Mouse (Mus musculus) ovary, postnatal 10 days (tissue): ENCODE measurements around the gene Acadl.

Experiments used
- DNase-seq: peaks from one replicate; pipeline ENCODE4 v3.0.0; 2022; ENCODE audit warnings: low spot score

Acadl gene

DNA sequence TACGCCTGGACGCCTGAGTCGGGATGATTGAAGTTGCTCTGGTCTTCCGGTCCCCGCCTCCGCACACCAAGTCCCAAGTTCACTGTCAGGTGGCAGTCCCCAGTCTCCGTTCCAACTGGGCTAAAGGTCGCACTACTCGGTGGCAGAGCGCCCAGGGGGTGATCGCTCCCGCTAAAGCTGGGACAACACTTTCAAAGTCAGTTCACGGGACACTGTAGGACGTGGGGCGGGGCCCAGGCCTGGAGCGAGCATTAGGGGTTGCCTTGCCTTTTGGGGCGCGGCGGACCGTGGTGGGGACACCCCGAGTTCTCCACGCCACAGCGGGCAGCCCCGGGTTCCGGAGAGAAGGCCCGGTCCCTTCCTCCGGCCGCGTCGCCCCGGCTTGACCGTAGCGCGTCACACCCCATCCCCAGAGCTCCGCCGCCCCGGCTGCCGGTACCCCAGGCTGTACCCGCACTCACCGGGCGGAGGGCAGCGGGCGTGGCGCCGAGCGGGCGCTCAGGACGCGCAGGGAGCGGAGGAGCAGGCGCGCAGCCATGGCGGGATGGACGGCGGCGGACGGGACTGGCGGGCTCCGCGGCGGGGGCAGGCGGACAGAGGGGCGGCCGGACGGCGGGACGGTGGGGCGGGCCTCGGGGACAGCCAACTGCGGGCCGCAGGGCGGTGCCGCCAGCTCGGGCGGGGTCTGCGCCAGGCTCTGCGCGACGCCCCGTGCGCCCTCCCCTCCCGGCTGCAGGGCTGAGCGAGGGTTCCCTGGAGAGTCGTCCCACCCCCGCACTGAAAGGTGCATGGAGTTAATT is at the start of gene Acadl:
Gene Acadl (minus strand): TSS at position 566 of the 800 bp plus-strand sequence.
- peak; percentile 75 for DNase-seq

- no peak for DNase-seq
Measured at GRCm38 (mm10) chr1:66912305-66912704, 49.2 kb upstream of the Acadl start.

- DNase-seq, result no peak
Measured at GRCm38 (mm10) chr1:66902566-66902965, 39.5 kb upstream of the Acadl start.

DNA sequence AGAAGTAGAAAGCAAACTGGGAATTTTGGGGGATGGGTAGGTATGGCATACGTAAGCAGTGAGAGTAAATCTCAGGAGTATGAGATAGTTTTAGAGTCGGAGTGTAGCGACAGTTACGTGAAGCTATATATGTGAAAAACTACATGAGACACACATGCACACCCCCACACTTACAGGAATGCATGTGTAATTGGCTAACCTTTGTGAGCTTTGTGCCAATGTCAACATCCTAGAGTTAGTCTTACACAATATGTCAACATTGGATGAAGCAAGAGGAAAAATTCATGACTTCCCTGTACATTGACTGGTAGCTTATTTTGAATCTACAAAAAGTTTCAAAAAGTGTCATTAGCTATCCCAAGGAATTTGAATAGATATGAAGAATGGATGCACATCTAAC is 37.9 kb upstream of the Acadl start:
- DNase-seq, result no peak

GRCm38 (mm10) chr1:66898261-66898660 is 35.2 kb upstream of the Acadl start:
- no peak for DNase-seq

DNA sequence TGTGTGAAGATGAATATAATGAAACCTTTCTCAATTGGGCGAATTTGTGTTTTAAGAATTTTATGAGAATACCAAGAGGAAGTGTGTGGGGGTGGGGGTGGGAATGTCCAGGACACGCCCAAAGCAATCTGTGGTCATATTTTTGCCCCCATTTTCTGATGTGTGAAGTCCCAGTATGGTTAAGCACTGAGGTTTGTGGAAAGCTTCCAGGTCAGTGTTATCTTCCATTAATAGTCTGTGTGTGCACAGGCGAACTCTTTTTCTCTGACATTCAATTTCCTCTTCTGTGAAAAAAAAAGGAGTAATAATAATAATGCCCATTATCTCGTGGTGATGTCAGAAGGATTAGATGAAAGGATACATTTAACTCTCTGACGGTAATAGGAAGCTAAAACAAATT is 33.5 kb upstream of the Acadl start:
- DNase-seq, result no peak

DNA sequence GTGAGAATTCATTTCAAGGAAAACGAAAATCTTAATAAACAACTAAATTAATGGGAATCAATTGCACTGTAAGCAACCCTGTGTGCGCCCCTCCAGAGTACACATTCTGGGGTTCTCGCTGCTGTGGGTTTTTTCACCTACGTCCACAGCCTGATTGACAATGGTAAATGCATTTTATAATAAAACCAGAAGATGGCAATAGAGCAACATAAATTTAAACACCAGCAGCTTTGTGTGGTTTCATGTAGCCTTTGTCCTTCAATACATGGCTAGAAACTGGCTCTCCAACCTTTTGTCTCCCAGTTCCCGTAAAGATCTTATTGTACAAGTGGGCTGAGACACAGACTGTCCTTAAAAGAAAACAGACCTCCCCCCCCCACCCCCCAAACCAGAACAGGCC is 33.0 kb upstream of the Acadl start:
- DNase-seq, result no peak

DNA sequence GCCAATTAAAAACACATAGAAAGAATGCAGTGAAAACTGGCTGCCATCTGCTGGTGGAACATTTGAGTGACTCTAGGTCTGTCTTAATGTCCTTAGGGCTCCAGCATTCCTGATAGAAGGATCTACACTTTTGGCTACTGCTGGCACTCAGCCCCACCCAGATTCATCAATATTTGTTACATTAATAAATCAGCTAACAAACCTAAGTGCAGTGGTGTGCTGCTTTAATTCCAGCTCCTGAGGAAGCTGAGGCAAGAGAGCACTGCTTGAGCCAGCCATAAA is 32.7 kb upstream of the Acadl start:
- DNase-seq, result no peak

GRCm38 (mm10) chr1:66895093-66895836 is 32.2 kb upstream of the Acadl start:
- DNase-seq, result no peak

DNA sequence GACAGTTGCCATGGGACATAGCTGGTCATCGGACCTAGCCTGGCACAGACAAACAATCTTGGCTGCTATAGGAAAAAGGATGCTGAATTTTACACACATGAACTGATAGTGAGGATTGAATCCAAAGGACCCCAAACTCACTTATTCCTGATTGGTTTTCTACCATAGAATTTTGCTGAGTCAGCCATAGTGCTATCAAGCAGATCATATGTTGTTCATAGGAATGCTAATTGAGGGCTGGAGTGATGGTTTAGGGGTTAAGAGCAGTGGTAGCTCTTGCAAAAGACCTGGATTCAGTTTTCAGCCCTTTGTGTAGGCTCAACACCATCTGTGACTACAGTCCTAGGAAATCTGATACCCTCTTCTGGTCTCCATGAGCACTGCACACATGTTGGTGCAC is 24.1 kb upstream of the Acadl start:
- DNase-seq, result no peak

GRCm38 (mm10) chr1:66880217-66880616 is 17.1 kb upstream of the Acadl start:
- DNase-seq, result no peak

DNA sequence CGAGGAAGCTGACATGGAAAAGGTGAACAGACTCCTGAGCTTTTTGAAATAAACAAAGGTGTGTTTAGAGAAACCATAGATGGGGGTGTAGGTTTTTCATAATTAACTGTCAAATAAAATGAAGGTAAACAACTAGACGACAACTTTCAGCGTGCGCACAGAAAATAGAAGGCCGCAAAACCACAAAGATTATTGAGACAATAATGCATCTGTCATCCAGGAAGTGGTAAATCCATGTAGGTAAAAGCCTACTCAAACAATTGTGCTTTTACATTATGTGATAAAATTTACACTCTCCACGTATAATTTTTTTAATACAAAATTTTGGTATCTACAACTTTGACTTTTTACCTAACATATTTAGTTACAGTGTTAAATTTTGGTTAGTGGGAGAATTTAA is 11.7 kb upstream of the Acadl start:
- no peak for DNase-seq

- no peak for DNase-seq
Measured at GRCm38 (mm10) chr1:66871591-66871990, 8.5 kb upstream of the Acadl start.

DNA sequence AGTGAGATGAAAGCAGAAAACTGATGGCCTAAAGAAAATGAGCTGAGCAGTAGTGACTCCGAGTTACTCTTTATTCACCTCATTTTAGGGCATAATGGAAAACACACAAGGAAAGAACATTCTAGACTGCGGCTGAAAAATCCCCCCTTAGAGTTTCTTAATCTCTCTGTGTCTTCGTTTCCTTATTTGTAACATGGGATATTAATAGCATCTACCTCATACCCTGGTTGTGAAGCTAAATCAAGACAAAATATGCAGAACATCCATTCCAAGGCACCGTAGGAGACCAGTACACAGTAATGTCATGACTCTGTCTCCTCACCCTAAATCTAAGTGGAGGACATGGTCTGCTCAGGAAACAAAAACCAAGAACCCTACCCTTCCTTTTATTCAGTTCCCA is 2.6 kb upstream of the Acadl start:
- no peak for DNase-seq

GRCm38 (mm10) chr1:66863741-66864495 is 841 bp upstream of the Acadl start:
- DNase-seq, result no peak

- no peak for DNase-seq
Measured at GRCm38 (mm10) chr1:66861764-66862672, 1.1 kb downstream of the Acadl start.

DNA sequence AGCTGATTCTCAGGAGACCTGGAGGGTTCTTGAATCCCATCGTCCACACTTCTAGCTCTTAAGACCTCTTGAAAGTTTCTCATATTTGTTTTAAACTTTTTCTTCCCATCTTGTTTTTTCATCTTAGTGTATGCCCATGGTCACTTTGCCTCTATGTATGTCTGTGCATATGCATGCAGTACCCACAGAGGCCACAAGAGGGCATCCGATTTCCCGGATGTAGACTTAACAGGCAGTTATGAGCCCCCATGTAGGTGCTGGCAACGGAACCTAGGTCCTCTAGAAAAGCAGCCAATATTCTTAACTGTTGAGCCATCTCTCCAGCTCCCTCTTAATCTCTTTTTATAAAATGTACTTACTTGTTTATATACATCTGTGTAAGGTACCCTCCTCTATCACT is 15.6 kb downstream of the Acadl start:
- no peak for DNase-seq

- no peak for DNase-seq
Measured at GRCm38 (mm10) chr1:66845690-66846318, 17.3 kb downstream of the Acadl start.

- no peak for DNase-seq
Measured at GRCm38 (mm10) chr1:66841938-66842337, 21.1 kb downstream of the Acadl start.

- DNase-seq, result no peak
Measured at GRCm38 (mm10) chr1:66841510-66841909, 21.6 kb downstream of the Acadl start.

DNA sequence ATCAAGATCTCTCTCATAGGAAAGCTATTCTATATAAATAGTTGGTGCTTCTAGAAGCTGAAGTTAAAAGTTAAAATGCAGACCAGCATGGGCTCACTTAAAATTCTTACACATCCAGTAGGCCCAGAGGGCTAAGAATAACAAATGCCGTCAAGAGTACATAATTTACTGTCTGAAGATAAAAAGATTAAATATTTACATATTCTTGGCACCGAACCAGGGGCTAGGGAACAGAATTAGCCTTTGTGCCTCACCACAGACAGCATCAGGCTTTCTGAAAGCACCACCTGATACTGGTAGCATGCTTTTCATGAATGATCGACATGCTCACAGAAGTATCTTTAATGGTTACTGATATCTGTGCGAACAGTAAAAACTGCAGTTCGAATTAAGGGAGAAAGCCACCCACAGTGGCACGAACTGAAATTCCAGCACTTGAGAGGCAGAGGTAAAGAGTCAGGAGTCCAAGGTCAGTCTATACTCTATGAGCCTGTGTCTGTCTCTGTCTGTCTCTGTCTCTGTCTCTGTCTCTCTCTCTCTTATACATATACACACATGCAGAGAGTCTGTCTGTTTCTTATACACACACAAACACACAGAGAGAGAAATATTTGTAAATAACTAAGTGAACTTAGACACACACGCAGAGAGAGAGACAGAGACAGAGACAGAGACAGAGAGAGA is 23.2 kb downstream of the Acadl start:
- no peak for DNase-seq
